Mouse (Mus musculus) frontal cortex, postnatal 36 days (tissue): ENCODE measurements around the gene Aldh9a1.

Experiments
- DNase-seq, 2 experiments: peaks; one replicate each; pipeline ENCODE4 v3.0.0; 2022; ENCODE audit warnings: low spot score in 2 of 2

Aldh9a1 gene

DNA sequence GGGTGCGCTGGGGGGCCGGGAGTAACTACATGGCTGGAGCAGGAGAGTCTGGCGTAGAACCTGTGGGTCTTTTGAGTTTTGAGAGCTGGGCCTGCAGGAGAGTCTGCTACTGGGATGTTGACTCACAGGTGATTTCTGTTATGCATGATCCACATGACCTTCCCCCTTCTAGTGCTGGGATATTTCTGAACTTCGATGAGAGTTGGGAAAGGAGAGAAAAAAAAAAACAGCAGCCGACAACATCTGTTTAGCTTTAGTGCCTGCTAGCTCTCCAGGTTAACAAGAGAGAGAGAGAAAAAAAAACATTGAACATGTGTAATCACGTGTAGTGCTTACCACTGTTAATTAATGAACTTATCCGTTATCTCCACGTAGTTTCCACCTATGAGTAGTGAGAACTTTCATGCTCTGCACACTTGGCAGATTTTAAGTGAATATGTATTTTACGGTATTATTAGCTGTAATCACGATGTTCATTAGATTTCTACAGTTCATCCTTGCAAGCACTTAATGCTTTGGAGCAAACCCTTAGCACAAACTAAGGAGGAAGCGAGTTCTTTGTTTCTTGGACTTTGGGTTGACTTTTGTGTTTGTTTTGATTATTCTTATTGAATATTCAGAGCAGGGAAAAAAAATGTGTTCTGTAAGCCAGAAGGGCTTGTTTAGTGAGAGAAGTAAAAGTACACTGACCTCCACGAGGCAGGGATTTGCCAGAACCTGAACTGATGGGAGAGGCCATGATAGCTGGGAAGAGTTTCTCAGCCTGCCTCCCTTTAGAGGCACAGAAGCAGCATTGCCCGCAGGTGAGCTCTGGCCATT lies 1.0 kb downstream of the Aldh9a1 start:
- DNase-seq: no peak

DNA sequence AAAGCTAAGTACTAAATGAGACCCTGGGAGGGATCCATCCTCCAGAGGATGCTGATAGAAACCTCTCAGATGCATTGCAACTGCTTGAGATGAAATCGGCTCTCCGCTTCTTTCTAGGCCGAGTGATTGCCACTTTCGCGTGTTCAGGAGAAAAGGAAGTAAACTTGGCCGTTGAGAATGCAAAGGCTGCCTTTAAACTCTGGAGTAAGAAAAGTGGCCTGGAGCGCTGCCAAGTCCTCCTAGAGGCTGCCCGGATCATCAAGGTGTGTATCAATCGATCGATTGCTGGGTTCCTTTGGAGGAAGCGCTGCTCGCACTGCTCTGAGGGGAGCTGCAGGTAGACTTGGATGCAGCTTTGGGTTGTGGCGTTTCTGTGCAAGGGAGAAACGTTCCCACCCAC lies 2.6 kb downstream of the Aldh9a1 start:
- DNase-seq: no peak

DNA sequence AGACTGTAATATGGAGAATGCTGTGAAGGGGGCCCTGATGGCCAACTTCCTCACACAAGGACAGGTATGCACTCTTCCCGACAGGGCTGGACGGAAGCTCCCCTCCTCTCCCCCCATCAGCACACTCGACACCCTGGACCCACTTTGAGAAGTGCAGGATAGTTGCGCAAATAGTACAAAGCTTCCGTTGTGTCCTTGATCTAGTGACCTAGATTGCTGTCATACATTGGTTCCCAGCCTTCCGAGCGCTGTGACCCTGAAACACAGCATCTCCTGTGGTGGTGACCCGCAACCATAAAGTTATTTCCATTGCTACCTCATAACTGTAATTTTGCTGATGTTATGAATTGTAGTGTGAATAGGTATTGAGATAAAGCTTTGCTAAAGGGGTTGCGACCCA lies 7.6 kb downstream of the Aldh9a1 start:
- DNase-seq: no peak

DNA sequence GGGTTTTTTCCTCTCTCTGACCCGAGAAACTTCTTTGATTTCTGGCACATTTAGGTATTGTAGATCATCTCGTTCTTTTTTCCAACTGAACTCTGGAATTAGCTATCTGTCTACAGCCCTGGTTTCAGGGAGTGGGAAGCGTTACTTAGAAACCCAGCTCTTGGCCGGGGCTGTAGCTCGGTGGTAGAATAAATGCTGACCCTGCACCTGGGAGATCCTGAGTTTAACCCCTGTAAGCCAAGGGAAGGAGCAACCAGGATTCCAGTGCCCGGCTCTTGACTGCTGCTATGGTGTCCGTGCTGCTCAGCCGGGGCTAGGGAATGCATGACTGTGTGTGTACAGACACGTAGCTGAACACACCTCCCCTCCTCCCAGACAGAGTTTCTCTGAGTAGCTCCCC lies 8.9 kb downstream of the Aldh9a1 start:
- no peak for DNase-seq

DNA sequence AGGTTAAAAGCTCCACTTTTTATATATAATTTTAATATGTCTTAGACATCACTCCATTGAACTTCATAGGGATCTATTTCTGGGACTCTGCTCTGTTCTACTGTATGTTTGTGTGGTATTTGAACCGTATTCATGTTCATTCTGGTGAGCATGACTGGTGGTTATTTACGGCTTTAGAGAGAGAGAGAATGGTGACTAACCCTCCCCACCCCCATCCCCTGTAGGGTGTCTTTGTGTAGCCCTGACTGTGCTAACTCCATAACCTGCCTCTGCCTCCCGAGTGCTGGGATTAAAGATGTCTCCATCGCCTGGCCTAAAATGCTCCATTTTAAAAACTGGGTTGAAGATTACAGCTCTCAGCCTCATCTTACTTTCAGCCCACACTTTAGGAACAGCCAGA lies 10.5 kb downstream of the Aldh9a1 start:
- no peak for DNase-seq

DNA sequence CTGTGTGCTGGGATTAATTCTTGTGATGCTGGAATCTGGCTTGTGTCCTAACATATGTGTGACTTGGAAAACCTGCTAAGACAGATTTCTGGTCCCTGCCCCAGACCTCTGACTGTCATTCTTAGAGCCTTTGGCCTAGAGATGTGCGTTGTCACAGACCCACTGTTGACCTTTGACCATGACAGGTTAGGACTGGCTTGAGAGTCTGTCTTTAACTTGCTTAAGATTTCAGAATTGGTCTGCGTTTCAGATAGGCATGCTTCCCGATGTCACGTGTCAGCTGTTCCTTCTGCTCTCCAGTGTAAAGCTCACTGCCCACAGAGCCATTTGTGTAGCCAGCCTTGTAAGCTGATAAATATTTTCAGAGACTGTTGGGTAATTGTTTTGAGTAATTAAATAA lies 13.0 kb downstream of the Aldh9a1 start:
- DNase-seq: no peak

DNA sequence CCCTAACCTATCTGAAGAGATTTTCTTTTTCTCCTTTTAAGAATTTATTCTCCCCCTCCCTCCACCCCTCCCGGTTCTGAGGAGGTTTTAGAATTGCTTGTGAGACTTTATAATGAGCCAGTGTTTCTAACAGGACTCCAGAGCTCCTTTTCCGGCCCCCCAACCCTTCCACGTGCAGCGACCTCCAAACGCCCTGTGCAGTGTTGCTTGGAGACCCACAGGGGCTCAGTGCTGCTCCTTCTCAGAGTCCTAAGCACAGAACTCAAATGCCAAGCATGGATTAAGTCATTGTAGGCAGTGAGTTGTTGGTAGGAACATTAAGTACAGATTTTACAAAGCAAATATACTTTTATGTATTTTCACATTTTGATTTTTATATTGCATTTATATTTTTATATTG lies 13.5 kb downstream of the Aldh9a1 start:
- DNase-seq: no peak

DNA sequence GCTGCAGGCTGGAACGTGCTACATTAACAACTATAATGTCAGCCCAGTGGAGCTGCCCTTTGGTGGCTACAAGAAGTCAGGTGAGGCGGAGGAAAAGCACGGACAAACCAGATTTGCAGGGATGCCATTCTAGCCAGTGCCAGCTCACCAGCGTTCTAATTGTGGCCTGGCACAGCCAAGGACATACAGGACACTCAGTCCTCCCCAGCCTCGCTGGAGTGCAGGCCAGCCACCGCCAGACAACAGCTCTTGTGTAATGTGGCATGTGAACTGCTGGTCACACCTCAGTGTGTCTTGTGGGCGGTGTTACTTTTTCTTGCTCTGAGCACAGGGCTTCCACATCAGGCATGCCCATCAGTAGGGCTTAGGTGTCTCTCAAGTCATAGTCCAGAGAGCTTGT lies 16.0 kb downstream of the Aldh9a1 start:
- DNase-seq: no peak

DNA sequence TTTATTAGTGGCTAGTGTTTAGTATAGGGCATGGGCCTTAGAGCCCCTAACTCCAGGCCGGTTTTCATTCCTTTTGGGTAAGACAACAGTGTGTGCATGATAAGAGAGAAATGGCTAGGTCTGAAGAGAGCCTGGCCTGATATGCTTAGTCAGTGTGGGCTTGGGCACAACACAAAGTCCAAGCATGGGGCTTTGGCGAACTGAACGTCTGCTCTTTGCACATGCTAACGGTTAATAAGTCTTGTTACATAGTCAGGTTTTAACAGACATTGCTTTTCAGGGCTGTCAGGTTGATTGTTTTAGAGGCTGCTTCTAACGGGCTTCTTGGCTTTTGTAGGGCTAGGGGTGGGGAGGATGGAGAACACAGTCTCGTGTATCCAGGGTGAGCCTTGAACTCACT lies 16.8 kb downstream of the Aldh9a1 start:
- DNase-seq: no peak

DNA sequence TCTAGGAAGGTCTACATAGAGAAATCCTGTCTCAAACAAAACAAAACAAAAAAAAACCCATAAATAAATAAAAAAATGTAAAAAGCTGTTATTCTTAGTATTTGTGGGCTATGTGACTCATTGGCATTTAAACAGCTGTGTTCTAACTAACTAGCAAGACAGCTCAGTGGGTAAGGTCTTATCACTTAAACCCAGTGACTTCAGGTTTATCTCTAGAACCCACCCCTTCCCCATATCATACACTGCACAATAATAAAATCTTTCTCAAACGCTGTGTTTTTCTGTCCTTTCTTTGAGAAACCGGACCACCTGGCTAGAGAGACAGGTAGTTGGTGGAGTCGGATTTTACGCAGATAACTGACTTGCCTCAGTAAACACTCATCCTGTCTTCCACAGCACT lies 18.2 kb downstream of the Aldh9a1 start:
- DNase-seq: no peak

DNA sequence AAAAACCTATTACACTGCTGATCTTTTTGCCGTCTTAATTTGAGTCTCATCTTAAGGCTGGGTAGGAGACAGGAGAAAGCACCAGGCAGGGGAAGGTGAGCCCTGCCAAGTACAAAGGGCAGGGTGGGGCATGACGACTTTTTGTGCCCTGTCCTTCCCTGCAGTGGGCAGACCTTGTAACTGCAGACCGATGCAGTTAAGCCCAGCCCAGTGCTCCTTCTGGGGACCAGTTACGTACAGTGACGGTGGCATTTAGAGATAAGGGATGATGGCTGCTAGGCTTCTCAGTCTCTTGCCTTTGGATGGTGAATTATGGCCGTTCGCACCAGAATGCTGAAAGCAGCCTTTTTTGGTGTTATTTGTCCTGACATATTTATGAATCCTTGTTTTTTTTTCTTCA lies 18.7 kb downstream of the Aldh9a1 start:
- no peak for DNase-seq

DNA sequence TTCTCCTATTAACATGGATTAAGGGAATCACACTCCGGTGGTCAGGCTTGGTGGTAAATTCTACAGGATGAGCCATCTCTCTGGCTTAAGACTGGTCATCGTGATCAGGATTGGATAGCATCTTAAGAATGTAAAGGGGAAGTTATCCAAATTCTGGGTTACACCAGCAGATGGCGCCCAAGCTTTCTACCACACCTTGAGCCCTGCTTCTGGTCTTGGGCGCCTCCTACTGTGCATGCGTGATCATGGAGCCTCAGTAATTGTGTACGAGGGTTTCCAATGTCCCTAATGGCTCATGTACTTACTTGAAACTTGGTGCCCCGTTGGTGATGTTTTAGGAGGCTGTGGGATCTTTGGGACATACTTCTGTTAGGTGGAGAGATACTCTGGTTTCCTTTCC lies 20.1 kb downstream of the Aldh9a1 start:
- DNase-seq: peak; percentile 84 to 93

DNA sequence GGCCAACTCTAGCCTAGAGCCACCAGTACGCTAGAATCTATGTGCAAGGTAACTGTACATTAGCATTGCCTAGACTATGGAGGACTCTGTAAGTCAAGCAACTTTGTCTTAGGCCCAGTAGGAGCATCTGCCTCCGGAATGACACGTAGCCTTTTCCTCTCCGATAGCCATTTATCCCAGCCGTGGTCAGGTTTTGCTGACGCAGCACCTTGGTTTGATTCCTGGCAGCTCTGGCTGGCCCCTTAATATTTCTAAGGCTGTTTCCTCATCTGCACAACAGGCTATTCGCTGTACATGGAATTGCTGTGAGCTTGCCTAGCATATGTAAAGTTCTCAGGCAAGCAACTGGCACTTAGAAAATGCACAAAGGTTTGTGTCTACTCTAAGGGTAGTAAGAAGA lies 22.9 kb downstream of the Aldh9a1 start:
- no peak for DNase-seq

DNA sequence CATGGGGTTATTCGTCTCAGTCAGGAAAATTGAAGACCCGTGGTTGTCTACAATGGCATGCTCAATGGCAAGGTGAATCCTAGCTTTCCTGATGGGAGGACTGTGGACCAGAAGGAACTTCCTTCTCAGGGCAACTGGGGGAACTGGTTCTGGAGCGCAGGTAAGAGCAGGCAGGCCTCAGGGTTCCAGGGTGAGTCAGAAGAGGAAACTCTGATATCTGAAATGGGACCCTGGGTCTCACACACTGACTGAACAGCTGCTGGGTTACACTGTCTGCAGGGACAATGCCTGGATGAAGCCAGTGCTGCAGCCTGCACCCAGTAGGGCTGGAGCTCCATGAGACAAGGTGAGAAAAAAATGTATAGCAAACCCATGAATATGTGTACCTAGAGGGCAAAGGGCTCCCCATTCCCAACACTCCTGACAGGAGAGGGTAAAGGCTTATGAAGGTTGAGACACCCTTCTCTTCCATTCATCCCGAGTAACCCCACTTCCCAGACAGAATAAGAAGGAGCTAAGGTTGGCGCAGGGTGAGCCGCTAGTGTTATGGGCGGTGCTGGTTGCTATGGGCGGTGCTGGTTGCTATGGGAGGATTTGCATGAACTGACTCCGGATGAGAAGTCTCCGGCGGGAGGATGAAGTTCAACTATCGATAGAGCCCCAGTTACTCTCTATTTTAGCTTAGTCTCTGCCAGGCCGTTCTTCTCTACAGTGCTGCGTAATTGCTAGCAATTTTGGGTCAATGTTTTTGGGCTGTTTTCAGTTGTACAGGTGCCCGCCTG lies 24.4 kb downstream of the Aldh9a1 start:
- no peak for DNase-seq

DNA sequence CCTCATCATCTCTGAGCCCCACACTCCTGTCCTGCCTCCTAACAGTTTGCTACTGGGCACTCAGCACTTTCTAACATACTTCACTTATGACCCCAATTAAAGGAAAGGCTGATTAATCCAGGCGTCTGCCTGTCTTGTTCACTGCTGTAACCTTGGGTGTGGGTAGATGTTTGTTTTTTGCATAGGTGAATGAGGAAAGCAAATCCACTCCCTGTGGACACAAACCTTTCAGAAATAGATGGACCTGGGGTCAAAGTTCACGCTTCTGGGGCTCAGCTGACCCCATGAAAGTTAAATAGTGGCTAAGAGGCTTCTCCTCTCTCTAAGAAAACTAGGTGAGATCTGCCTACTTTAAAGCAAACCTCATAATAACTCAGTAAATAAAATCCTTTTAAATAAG lies 25.2 kb downstream of the Aldh9a1 start:
- no peak for DNase-seq

DNA sequence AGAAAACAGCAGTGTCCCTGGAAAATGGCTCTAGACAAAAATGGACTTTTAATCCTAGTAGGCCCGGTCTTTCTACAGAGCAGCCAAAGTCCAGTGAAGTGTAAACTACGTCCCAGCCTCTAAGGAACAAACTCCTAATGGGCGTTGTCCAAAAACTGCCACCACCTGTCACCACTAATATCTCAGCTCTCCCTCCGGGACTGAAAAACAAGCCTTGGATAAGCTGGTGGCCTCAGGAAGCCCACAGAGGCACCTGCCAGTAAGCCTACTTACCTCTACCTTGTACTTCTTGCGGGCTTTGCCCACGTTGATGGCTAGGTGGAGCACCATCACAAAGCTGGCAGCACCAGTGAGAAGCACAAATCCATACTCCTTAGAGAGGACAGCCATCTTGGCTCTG lies 28.2 kb downstream of the Aldh9a1 start:
- no peak for DNase-seq

DNA sequence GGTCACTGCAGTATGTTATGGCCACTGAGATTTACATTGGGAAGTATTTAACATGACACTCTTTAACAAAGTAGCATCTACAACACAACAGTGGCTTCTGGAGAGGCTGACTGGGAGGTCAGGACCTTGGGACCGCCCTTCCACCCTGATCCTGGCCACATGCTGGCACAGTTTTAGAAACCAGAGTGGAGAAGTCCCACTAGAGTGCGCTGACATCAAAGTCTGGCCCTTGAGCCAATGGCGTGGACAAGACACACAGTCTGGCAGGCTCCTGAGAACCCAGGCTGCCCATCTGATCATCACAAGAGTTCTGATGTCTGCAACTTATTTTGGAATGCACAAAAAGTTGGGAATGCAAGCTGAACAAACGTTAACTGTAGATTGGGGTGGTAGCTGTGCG lies 30.0 kb downstream of the Aldh9a1 start:
- DNase-seq: no peak

DNA sequence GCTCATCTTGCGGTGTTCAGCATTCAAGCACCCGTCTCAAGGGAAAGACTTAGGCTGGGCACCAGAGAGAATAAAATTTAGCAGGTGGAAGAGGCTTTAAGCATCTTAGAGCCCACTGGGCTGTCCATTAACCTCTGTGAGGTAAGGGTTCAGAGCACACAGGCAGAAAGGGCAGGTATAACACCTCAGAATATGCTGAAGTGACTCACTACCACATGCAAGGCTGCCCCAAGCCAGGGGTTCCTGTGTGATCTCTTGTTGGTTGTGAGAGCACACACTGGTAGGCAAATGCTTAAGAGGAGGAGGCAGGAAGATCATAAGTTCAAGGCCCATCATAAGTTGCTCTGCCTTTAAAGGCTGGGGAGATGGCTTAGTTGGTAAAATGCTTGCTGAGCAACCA lies 30.4 kb downstream of the Aldh9a1 start:
- DNase-seq: no peak

DNA sequence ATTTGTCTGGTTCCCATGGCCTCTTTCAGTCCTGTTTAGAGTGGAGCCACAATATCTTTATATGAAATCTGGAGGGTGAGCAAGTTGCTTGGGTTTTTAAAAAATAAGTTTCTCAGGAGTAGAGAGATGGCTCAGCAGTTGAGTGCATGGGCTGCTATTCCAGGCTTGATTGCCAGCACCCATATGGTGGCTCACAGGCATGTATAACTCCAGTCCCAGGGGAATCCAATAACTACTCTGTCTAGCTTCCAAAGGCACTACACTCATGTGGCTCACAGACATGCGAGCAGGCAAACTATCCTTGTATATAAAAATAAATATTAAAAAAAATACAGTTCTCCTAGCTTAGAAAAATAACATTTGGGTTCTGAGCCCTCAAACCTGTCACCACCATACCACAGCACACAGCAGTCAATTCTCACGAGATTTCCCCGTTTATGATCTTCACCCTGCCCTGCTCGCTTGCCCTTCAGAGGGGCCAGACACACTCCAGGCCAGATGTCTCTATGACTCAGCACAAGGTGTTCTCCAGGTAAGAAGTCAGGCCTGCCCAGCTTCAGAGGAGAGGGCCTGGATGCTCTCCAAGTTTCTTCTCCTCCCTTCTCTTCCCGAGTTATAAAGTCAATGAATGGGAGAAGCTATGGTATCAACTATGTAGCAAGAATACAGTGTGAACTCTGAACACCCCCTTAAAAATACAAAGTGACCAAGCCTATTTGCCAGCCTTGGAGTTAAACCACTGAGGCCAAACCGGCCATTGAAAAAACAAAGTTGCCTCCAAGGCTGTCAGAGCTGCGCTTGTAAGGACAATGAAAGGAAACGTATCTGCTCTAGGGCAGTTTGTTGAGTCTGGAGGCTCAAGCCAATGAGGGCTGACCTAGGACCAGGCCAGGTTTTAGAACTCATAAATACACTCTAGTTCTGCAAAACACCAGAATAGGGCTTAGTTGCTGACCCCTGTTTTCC lies 31.5 kb downstream of the Aldh9a1 start:
- no peak for DNase-seq

DNA sequence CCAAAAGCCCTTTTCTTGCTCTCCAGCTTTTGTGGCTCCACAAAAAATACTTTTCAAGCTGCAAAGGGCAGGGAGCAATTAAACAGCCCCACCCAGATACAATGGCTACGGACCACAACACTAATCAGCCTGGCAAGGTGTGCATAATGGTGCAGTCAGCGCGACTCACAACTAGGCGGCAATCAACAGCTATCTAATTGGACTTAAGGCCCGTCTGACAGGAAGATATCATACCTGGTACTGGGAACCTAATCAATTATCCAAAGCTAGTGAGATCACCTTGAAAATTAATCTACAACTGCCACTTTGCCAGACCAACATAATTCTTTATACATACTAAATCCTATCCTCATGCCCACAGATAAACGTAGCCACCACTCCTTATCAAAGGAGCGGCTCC lies 32.5 kb downstream of the Aldh9a1 start:
- DNase-seq: no peak

DNA sequence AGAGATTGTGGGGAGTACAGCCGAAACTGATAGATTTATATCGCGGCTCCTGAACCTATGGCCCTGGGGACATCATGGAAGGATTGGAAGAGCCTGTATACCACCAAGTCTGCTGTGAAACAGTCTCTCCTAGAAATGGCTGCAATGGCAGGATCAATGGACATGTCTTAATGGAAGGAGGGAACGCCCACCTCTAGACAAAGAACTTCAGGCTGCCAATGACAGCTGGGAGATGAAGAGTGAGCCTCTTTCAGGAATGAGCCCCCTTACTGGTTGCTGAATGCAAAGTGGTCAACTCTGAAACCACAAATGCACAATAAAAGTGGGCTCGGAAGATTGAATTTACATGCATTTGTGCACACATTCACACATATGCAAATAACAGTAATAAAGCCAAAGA lies 33.0 kb downstream of the Aldh9a1 start:
- no peak for DNase-seq

DNA sequence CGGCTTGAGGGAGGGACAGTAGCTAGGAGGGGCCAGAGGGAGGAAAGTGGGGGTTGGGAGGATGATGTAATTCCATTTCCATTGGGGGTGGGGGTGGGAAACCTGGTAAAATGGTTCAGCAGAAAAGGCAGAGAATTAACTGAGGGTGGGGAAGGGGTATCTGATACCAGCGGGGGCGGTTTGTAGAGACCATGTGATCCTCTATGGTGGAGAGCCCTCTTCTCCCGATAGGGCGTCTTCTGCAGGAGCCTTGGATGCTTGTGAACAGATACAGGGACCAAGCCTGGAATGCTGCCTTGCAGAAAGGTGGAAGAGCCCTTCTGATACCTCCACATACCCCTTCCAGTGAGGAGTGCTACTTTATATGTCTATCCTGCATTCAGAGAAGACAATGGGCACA lies 33.4 kb downstream of the Aldh9a1 start:
- DNase-seq: no peak
